Mouse (Mus musculus) thymus, postnatal 4 days (tissue): ENCODE measurements at regions not wholly inside any gene's neighbourhood (a gene's known extent, or its start where the extent isn't known, plus 50 kb on each side); places are given as distances from the start of the nearest gene placed in this dataset.

Experiments used
- DNase-seq: peaks from one replicate; pipeline ENCODE4 v3.0.0; 2021

DNA sequence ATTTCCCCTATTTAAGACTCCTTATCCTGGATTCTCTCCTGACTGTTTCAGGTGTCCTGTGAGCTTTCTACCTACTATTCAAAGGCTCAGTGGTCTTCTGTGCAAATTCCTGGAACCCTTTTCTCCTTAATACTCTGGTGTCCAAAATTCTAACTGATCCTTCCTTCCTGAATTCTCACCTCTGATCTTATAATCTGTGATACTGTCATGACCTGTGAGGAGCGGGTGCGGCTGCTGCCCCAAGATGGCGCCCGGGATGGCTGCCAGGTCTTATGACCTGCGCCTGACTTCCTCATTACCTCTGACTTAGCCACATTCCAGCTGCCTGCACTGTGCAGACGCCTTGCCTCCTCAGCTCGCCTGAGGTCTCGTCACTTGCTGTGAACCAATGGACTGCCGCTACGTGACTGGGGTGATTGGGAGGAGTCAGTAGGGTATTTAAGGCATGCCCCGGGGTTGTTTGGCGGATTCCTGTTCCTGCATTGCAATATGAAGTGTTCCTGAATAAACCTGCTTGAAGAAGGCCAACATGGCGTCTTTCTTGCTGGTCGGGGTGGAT is 131.2 kb downstream of the Ptbp2 start:
- DNase-seq: no peak

DNA sequence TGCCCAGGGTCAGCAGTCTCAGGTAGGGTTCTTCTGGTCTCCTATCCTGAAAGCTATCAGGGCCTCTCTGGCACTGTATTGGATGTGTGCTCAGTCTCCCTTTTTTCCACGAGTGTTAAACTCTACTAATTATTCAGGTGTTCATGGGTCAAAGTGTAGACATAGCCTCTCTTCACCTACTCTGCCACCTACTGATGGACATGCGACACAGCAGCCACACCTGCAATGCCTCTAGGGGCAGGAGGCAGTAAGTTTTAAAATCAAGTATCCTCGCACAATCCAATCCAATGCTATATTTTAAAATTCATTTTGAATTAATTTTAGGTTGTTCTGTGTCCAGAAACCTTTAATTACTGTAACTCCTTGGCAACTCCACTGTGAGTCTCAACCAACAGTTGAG is 145.6 kb downstream of the Ptbp2 start:
- no peak for DNase-seq

DNA sequence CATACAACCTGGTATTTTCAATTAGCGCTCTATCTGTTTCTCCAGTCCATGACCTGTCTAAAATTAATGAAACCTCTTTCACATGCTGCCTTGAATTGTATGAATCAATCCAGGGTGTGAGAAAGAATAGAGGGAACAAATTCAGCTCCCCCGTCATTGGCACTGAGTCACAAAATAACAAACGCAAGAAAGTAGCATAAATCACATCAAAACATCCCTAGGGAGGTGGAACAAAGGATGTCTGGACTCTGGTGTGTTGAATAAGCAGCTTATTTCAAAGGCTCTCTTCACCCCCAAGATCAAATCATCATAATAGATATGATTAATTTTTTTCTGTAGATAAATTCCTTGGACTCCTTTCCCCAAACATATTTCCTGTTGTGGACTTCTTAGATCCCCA is 148.6 kb downstream of the Ptbp2 start:
- no peak for DNase-seq

DNA sequence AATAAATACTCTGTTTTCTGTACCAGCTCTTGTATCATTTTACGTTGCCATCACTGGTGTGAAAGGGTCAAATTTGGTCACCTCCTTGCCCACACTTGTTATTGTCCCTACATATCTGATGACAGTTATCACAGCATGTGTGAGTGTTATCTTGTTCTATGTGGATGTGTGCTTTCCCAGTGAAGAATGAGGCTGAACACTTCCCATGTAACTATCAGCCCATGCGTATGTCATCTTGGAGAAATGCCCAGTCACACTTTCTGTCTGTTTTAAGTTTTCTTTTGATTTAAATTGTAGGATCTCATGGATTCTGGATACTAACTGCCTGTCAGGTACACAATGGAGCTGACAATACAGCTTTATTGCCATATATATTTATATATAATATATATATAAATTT is 150.8 kb downstream of the Ptbp2 start:
- DNase-seq: no peak

DNA sequence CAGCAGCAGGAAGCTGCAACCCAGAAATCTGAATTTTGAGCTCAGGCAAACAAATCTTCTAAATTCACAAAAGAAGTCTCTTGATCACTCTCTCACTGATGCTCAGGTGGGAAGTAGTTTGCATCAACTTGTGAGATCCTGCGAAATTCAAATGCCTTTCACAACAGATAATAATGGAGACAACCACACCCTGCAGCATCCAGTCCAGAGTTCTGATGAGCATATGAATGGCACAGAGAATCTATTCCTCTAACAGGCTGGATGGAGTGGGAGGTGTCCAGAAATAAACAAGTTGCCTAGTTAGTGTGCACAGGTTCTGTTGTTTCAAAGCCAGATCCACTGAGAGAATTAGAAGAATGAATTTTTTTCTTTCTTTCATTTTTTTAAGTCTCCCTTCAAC is 178.2 kb downstream of the Ptbp2 start:
- no peak for DNase-seq

DNA sequence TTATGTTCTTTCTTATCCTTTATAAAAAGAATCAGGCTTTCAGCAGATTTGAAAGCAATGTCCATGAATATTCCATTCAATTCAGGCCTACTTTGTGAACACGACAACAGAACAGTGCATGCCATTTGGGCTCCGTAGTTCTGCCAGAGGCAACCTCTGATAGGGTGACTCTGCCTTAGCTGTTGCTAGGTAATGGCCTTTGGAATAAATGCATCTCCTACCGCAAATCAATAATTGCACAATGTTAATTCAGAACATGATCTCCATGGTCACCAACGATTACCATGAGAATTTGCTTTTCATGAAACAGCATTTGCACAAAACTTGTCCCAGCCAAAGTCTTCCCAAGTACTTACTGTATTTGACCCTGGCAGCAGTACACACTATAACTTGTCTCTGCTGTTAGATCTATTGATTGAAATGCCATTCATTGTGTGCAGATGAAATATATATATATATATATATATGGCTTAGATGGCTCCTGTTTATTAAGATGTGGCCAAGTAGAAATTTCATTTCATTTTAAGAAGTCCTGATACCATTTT is 195.3 kb downstream of the Ptbp2 start:
- DNase-seq: no peak

DNA sequence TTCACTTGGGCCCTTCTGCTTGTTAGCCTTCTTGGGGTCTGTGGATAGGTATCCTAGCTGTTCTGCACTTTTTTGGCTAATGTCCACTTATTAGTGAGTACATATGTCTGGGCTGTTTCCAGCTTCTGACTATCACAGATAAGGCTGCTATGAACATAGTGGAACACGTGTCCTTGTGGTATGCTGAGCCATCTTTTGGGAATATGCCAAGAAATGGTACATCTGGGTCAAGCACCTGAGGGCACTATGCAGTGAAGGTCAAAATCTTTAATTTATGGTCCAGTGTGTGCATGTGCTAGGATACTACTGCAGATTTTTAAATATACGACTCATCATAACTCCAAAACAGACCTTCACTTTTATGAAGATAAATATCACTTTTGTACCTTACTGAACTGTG is 196.3 kb downstream of the Ptbp2 start:
- DNase-seq: no peak

- DNase-seq: no peak
Measured at GRCm38 (mm10) chr3:119575516-119575915, 208.8 kb downstream of the Ptbp2 start.

DNA sequence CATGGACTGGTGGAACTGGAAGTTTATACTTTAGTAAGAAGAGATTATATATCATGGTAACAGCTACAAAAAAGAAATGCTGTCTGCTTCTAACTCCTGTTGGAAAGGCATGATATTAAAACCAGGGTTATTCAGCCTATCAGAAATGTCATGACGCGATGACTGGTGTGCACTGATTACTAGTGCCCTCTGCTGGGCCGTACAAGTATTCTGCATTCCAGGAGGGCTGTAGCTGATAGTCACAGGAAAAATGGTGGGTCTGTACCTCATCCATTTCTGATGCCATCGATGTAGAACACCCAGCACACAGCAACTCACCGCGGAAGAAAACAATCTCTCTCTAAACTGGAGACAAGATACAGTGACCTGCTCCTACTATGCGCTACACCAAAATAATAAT is 246.4 kb downstream of the Ptbp2 start:
- no peak for DNase-seq

- DNase-seq: no peak
Measured at GRCm38 (mm10) chr3:119524510-119525123, 259.6 kb downstream of the Ptbp2 start.

DNA sequence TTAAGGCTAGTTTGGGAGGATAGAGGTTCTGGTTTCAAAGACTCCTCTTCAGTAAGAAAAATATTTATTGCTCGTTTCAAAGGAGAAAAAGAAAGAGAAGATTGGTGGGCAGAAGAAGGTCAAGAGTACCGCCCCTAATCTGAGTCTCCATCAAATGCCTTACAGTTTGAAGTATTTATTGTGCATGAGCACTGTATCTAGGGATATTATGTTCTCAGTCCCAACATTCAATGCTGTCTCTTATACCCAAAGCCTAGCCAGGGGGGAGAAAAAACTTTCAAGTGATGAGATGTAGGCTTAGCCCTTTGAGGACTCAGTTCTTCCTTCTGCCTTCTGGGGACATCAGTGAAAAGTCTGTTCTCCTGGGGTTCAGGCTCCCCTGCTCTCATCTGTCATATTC is 271.7 kb downstream of the Ptbp2 start:
- DNase-seq: no peak

- DNase-seq: no peak
Measured at GRCm38 (mm10) chr3:119509132-119509531, 275.1 kb downstream of the Ptbp2 start.

GRCm38 (mm10) chr3:119503471-119503972 is 280.7 kb downstream of the Ptbp2 start:
- DNase-seq: no peak

- DNase-seq: peak; percentile 8
Measured at GRCm38 (mm10) chr3:119498711-119499110, 285.6 kb downstream of the Ptbp2 start.

DNA sequence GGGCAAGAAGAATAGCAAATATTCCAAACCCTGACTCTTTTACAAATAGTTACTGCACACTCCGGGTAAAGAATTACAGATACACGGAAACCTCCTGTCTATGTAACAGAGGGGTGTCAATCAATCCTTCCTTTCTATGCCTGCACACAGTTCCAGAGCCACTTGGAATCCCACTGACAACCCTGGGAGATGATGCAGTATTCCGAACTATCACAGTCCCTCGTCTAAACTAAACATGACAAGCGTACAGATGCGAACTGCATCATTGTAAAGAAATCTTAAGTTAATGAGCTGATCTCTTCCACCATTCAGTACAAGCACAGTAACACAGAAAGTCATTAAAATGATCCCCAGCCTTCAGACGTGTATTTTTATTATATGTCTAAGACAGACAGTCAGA is 286.4 kb downstream of the Ptbp2 start:
- no peak for DNase-seq

DNA sequence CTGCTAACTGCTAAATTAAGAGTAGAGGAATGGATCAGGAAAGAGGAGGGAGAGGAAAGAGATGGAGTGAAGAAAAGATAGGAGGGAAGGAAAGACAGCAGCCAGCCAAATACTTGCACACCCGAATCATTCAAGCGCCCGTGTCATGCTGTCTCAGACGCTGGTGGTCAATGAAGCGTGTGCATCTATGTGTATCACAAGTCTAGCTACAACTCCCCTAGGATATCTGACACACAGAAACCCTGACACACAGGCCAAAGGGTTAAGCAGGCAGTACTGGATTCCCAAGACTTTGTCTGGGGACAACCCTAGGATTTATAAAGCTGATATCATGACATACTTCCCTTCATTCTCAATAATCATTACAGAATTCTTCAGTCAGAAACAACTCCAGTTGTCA is 289.7 kb downstream of the Ptbp2 start:
- no peak for DNase-seq

DNA sequence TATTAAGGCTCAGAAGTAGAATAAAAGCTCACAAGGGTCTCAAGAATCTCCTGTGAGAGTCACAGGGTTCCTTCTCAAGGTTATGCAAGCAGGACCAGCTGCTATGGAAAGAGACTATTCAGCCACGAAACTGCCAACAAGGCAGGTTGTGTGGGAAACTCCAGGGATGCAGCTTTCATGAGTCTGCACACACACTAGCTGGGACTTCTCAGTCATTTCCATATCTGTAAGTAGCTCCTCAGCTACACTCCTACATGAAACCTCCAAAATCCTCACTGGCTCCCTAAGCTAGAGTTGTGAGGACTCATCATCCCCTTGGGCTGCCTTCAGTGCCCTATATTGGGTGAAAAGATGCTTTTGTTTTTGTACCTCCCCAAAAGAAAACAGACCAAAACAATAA is 291.6 kb downstream of the Ptbp2 start:
- DNase-seq: no peak

DNA sequence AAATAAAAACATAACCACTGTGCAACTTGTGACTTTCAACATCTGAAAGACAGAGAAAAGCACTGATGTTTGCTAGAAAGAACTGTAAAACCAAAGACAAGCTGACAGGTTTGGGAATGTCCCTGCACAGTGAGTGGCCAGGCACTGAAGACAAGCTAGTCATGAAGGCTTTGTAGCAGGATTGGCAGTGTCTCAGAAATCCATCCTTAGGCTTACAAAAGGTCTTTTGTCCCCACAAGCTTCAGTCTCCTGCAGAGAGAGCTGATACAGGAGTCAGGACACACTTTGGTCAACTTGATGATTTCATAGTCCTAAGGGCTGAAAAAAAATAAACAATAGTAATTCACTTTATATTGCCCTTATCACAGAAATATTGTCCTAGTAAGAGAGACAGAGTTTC is 294.9 kb downstream of the Ptbp2 start:
- no peak for DNase-seq
